Mouse (Mus musculus): ENCODE measurements at regions not wholly inside any gene's neighbourhood (a gene's known extent, or its start where the extent isn't known, plus 50 kb on each side); places are given as distances from the start of the nearest gene placed in this dataset.

GRCm38 (mm10) chr4:105282681-105283462 lies 125.7 kb downstream of the Plpp3 start:
- no peak for DNase-seq

GRCm38 (mm10) chr4:105285431-105286013 lies 128.4 kb downstream of the Plpp3 start:
- DNase-seq = no peak

- no peak for DNase-seq
Measured at GRCm38 (mm10) chr4:105286299-105286698, 129.2 kb downstream of the Plpp3 start.

GRCm38 (mm10) chr4:105286809-105287208 lies 129.7 kb downstream of the Plpp3 start:
- DNase-seq = no peak

GRCm38 (mm10) chr4:105287419-105287818 lies 130.3 kb downstream of the Plpp3 start:
- DNase-seq = no peak

- no peak for DNase-seq
Measured at GRCm38 (mm10) chr4:105289635-105290034, 132.5 kb downstream of the Plpp3 start.

GRCm38 (mm10) chr4:105290847-105291475 lies 133.8 kb downstream of the Plpp3 start:
- DNase-seq = no peak

GRCm38 (mm10) chr4:105291503-105291902 lies 134.4 kb downstream of the Plpp3 start:
- DNase-seq = no peak

GRCm38 (mm10) chr4:105299358-105299757 lies 142.2 kb downstream of the Plpp3 start:
- no peak for DNase-seq

- no peak for DNase-seq
Measured at GRCm38 (mm10) chr4:105301547-105301946, 144.4 kb downstream of the Plpp3 start.

- DNase-seq = no peak
Measured at GRCm38 (mm10) chr4:105304166-105304565, 147.0 kb downstream of the Plpp3 start.

GRCm38 (mm10) chr4:105305931-105306330 lies 148.8 kb downstream of the Plpp3 start:
- no peak for DNase-seq

- no peak for DNase-seq
Measured at GRCm38 (mm10) chr4:105307356-105307755, 150.2 kb downstream of the Plpp3 start.

- DNase-seq = no peak
Measured at GRCm38 (mm10) chr4:105307905-105308304, 150.8 kb downstream of the Plpp3 start.

GRCm38 (mm10) chr4:105308971-105309488 lies 151.9 kb downstream of the Plpp3 start:
- no peak for DNase-seq

GRCm38 (mm10) chr4:105312643-105313042 lies 155.5 kb downstream of the Plpp3 start:
- no peak for DNase-seq

- DNase-seq = no peak
Measured at GRCm38 (mm10) chr4:105313151-105313818, 156.1 kb downstream of the Plpp3 start.

GRCm38 (mm10) chr4:105315095-105315494 lies 157.9 kb downstream of the Plpp3 start:
- DNase-seq = no peak

- peak; percentile 62 for DNase-seq
Measured at GRCm38 (mm10) chr4:105316478-105317206, 159.5 kb downstream of the Plpp3 start.

- no peak for DNase-seq
Measured at GRCm38 (mm10) chr4:105318421-105318820, 161.3 kb downstream of the Plpp3 start.

GRCm38 (mm10) chr4:105323446-105323845 lies 166.3 kb downstream of the Plpp3 start:
- DNase-seq = no peak

GRCm38 (mm10) chr4:105326989-105327388 lies 169.8 kb downstream of the Plpp3 start:
- DNase-seq = no peak

All from thymus, postnatal 25 days (tissue).